ENCODE assay signal across 8 mouse cellular contexts in genomic region chr17:80179959-80180358, GRCm38 (mm10). TPM values are rescaled to one million over a fixed set of nuclear protein-coding genes. Genes with fewer than 3 reads are reported as not detected.
A peak's percentile ranks its signal among the peaks of the same experiment; 100 is the strongest.
DNase-seq lines count a peak whose midpoint lies in the region; ATAC-seq and TF ChIP-seq lines count a peak whose summit lies in the region.

No protein-coding gene starts in this region.

- TF ChIP-seq EP300 in CH12.LX (IDR thresholded peaks at IDR 0.05; ENCODE audit: low read length): no peak
- TF ChIP-seq EP300 in stomach, postnatal 0 days (optimal IDR thresholded peaks at IDR 0.05): no peak

- H3K79me2 ChIP-seq in CH12.LX (replicated peaks; ENCODE audit: control insufficient read depth, extremely low read depth, insufficient read depth, poor library complexity, severe bottlenecking): no peaks in the 10 kb centered on the region

- DNase-seq in CH12.LX (ENCODE audit: extremely low read depth): peak; percentile 84
- peak; percentile 51 for DNase-seq in c-Kit-positive CD71-positive TER-119-negative erythroid progenitor cells, embryonic 14.5 days (ENCODE audit: low read depth)
- DNase-seq in kidney, postnatal 14 days: peak; percentile 85
- peak; percentile 44 for DNase-seq in liver, embryonic 13.5 days
- peak; percentile 69 for DNase-seq in neural tube, embryonic 10.5 days (ENCODE audit: extremely low spot score, low spot score)
- peak; percentile 72 for DNase-seq in stomach, postnatal 0 days (ENCODE audit: low spot score)

- no peak overlapping the region for H3K9ac ChIP-seq in CH12.LX (ENCODE audit: insufficient read depth, low read depth)
- H3K9ac ChIP-seq in forebrain, embryonic 12.5 days: no peak overlapping the region
- no peak overlapping the region for H3K9ac ChIP-seq in heart, embryonic 16.5 days (ENCODE audit: low read length)
- no peak overlapping the region for H3K9ac ChIP-seq in liver, embryonic 13.5 days
- no peak overlapping the region for H3K9ac ChIP-seq in stomach, postnatal 0 days (ENCODE audit: low read length)

- H3K27me3 ChIP-seq in CH12.LX (replicated peaks): no peaks in the 10 kb centered on the region
- no peaks in the 10 kb centered on the region for H3K27me3 ChIP-seq in forebrain, embryonic 12.5 days
- H3K27me3 ChIP-seq in heart, embryonic 16.5 days (ENCODE audit: control insufficient read depth, insufficient read depth, low read length): no peaks in the 10 kb centered on the region
- H3K27me3 ChIP-seq in liver, embryonic 13.5 days: no peaks in the 10 kb centered on the region
- H3K27me3 ChIP-seq in stomach, postnatal 0 days (ENCODE audit: control insufficient read depth, insufficient read depth, low read length): no peaks in the 10 kb centered on the region

- peak; percentile 88 for TF ChIP-seq RAD21 in CH12.LX (IDR thresholded peaks at IDR 0.05; ENCODE audit: low read depth, low read length)

- H3K4me3 ChIP-seq in CH12.LX (replicated peaks in 1 of 3; ENCODE audit: low read depth in 2 of 3, low read length in 2 of 3, poor library complexity in 1 of 3): no peak overlapping the region
- no peak overlapping the region for H3K4me3 ChIP-seq in forebrain, embryonic 12.5 days (replicated peaks)
- H3K4me3 ChIP-seq in heart, embryonic 16.5 days (ENCODE audit: low read length): no peak overlapping the region
- H3K4me3 ChIP-seq in liver, embryonic 13.5 days (replicated peaks): no peak overlapping the region
- H3K4me3 ChIP-seq in stomach, postnatal 0 days (ENCODE audit: low read depth, low read length): no peak overlapping the region

- no peak overlapping the region for H3K4me2 ChIP-seq in CH12.LX (ENCODE audit: insufficient read depth, low read depth, poor library complexity, severe bottlenecking)
- no peak overlapping the region for H3K4me2 ChIP-seq in forebrain, embryonic 12.5 days
- no peak overlapping the region for H3K4me2 ChIP-seq in heart, embryonic 16.5 days (ENCODE audit: low read depth, low read length)
- no peak overlapping the region for H3K4me2 ChIP-seq in liver, embryonic 13.5 days
- H3K4me2 ChIP-seq in stomach, postnatal 0 days (replicated peaks; ENCODE audit: low read depth): no peak overlapping the region

- ATAC-seq in forebrain, embryonic 12.5 days (ENCODE audit: low FRiP score): peak; percentile 86
- 0 out of 2 replicates have a peak, but pooled peaks have one; percentile 61 for ATAC-seq in heart, embryonic 16.5 days (replicated peaks; ENCODE audit: extremely low read depth, insufficient read depth, low FRiP score)
- ATAC-seq in liver, embryonic 13.5 days (ENCODE audit: low read depth): peak; percentile 77
- peak; percentile 87 for ATAC-seq in stomach, postnatal 0 days (ENCODE audit: low FRiP score, low TSS enrichment)

- H3K4me1 ChIP-seq in CH12.LX (ENCODE audit: control insufficient read depth in 1 of 2, insufficient read depth in 2 of 2): peaks cover 10 to 40% of the 10 kb centered on the region in 2 experiments
- H3K4me1 ChIP-seq in forebrain, embryonic 12.5 days: 0 out of 2 replicates have a peak, but pooled peaks cover 3% of the 10 kb centered on the region
- H3K4me1 ChIP-seq in heart, embryonic 16.5 days (ENCODE audit: control insufficient read depth, insufficient read depth, low read length): no peaks in the 10 kb centered on the region
- H3K4me1 ChIP-seq in liver, embryonic 13.5 days (replicated peaks): peaks cover under 1% of the 10 kb centered on the region; the same call in 1 of the 2 replicates
- no peaks in the 10 kb centered on the region for H3K4me1 ChIP-seq in stomach, postnatal 0 days (replicated peaks; ENCODE audit: control insufficient read depth, insufficient read depth)

- under 1% methylated on average over 6 of the region's 6 CpGs for WGBS in forebrain, embryonic 12.5 days
- 1% methylated on average over 6 of the region's 6 CpGs for WGBS in heart, embryonic 16.5 days
- WGBS in liver, embryonic 13.5 days (ENCODE audit: insufficient replicate concordance): 0% methylated on average over 6 of the region's 6 CpGs
- WGBS in stomach, postnatal 0 days: under 1% methylated on average over 6 of the region's 6 CpGs

- H3K9me3 ChIP-seq in CH12.LX (replicated peaks; ENCODE audit: low read length): no peaks in the 10 kb centered on the region
- no peaks in the 10 kb centered on the region for H3K9me3 ChIP-seq in forebrain, embryonic 12.5 days
- H3K9me3 ChIP-seq in heart, embryonic 16.5 days (replicated peaks; ENCODE audit: control insufficient read depth, low read length): no peaks in the 10 kb centered on the region
- H3K9me3 ChIP-seq in liver, embryonic 13.5 days (replicated peaks): no peaks in the 10 kb centered on the region
- no peaks in the 10 kb centered on the region for H3K9me3 ChIP-seq in stomach, postnatal 0 days (ENCODE audit: control insufficient read depth, low read length)

- no peaks in the 10 kb centered on the region for H3K36me3 ChIP-seq in CH12.LX (replicated peaks in 1 of 2; ENCODE audit: control insufficient read depth in 1 of 2, insufficient read depth in 1 of 2, low read length in 1 of 2)
- no peaks in the 10 kb centered on the region for H3K36me3 ChIP-seq in forebrain, embryonic 12.5 days (replicated peaks)
- H3K36me3 ChIP-seq in heart, embryonic 16.5 days (ENCODE audit: control insufficient read depth, insufficient read depth): no peaks in the 10 kb centered on the region
- no peaks in the 10 kb centered on the region for H3K36me3 ChIP-seq in liver, embryonic 13.5 days
- H3K36me3 ChIP-seq in stomach, postnatal 0 days (ENCODE audit: control insufficient read depth, insufficient read depth, low read length): 0 out of 2 replicates have a peak, but pooled peaks cover 2% of the 10 kb centered on the region

- in situ Hi-C loops in CH12.LX (cut with MboI; ENCODE audit: low pct_ligation_motif_present, low pct_unique_long_range_greater_than_20kb, low sequenced_read_pairs): loop anchor here (10.0 to 25.0 kb wide), 4 partner anchors 55 to 468 kb away; partner anchors contain the start of genes Atl2, Cyp1b1 and Galm

- no peak overlapping the region for H3K27ac ChIP-seq in CH12.LX (ENCODE audit: insufficient read depth, low read depth)
- H3K27ac ChIP-seq in forebrain, embryonic 12.5 days: no peak overlapping the region
- H3K27ac ChIP-seq in heart, embryonic 16.5 days (ENCODE audit: low read length): no peak overlapping the region
- H3K27ac ChIP-seq in liver, embryonic 13.5 days: no peak overlapping the region
- no peak overlapping the region for H3K27ac ChIP-seq in stomach, postnatal 0 days (replicated peaks)

- dilution Hi-C loops in CH12.LX (cut with MboI; ENCODE audit: extremely low pct_ligation_motif_present, extremely low pct_unique_long_range_greater_than_20kb, low sequenced_read_pairs): no loop called here

- no peak for TF ChIP-seq POLR2A in CH12.LX (IDR thresholded peaks at IDR 0.05; ENCODE audit: low read depth, low read length)

- TF ChIP-seq CTCF in CH12.LX (conservative IDR thresholded peaks at IDR 0.05 in 1 of 2, IDR thresholded peaks at IDR 0.05 in 1 of 2; ENCODE audit: low read depth in 2 of 2, low read length in 2 of 2): peak; percentile 59 to 93; a peak in 3 of 4 replicates
- peak; percentile 95 for TF ChIP-seq CTCF in stomach, postnatal 0 days (IDR thresholded peaks at IDR 0.05; ENCODE audit: low read depth)

TF ChIP-seq in CH12.LX, 34 proteins besides CTCF, POLR2A, EP300 and RAD21 (continues in another document):
- TF ChIP-seq HCFC1 (IDR thresholded peaks at IDR 0.05; ENCODE audit: low read depth, low read length) (no peak), MAZ (IDR thresholded peaks at IDR 0.05; ENCODE audit: low read depth, low read length) (no peak), ZMIZ1 (IDR thresholded peaks at IDR 0.05; ENCODE audit: low read depth, low read length) (no peak), JUND (conservative IDR thresholded peaks at IDR 0.05; ENCODE audit: low read depth, low read length) (no peak), KAT2A (IDR thresholded peaks at IDR 0.05; ENCODE audit: insufficient replicate concordance, low read length) (no peak), CHD1 (IDR thresholded peaks at IDR 0.05; ENCODE audit: low read depth, low read length) (no peak)

RNA-seq across cellular contexts. Expression of gene Srsf7, which starts 27.1 kb away (rescaled TPM):
- total RNA-seq in CH12.LX (2012; rRNA removed) (268 and 366 TPM in 2 replicates), CH12.LX (2014; rRNA removed) (442 and 482 TPM in 2 replicates)
- polyA plus RNA-seq in CH12.LX (2012; ENCODE audit: insufficient read length, low read depth): 383 and 398 TPM in 2 replicates
- 784 and 786 TPM in 2 replicates for polyA plus RNA-seq in forebrain, embryonic 12.5 days (2016; fragmentation: Nextera tagmentation; extraction: Ambion mirVana)
- 291 and 311 TPM in 2 replicates for polyA plus RNA-seq in heart, embryonic 16.5 days (2015; fragmentation: Nextera tagmentation; extraction: Ambion mirVana)
- polyA plus RNA-seq in liver, embryonic 13.5 days (2015; fragmentation: Nextera tagmentation; extraction: Ambion mirVana): 336 and 378 TPM in 2 replicates
- polyA plus RNA-seq in stomach, postnatal 0 days (2015; fragmentation: Nextera tagmentation; extraction: Ambion mirVana): 208 and 212 TPM in 2 replicates

RNA-seq across cellular contexts. Expression of gene Ttc39d, which starts 27.3 kb away (rescaled TPM):
- total RNA-seq in CH12.LX (2012; rRNA removed) (0.13 TPM in 1 of 2 replicates, not detected in the other), CH12.LX (2014; rRNA removed) (not detected in 2 replicates)
- polyA plus RNA-seq in CH12.LX (2012; ENCODE audit: insufficient read length, low read depth): not detected in 2 replicates
- 0.10 TPM in 1 of 2 replicates, not detected in the other for polyA plus RNA-seq in forebrain, embryonic 12.5 days (2016; fragmentation: Nextera tagmentation; extraction: Ambion mirVana)
- polyA plus RNA-seq in heart, embryonic 16.5 days (2015; fragmentation: Nextera tagmentation; extraction: Ambion mirVana): 0.25 TPM in 1 of 2 replicates, not detected in the other
- polyA plus RNA-seq in liver, embryonic 13.5 days (2015; fragmentation: Nextera tagmentation; extraction: Ambion mirVana): not detected in 2 replicates
- 0.05 TPM in 2 replicates for polyA plus RNA-seq in stomach, postnatal 0 days (2015; fragmentation: Nextera tagmentation; extraction: Ambion mirVana)

RNA-seq across cellular contexts. Expression of gene Gemin6, which starts 44.3 kb away (rescaled TPM):
- total RNA-seq in CH12.LX (2012; rRNA removed) (65.6 and 85.9 TPM in 2 replicates), CH12.LX (2014; rRNA removed) (120 and 143 TPM in 2 replicates)
- 63.4 and 66.0 TPM in 2 replicates for polyA plus RNA-seq in CH12.LX (2012; ENCODE audit: insufficient read length, low read depth)
- polyA plus RNA-seq in forebrain, embryonic 12.5 days (2016; fragmentation: Nextera tagmentation; extraction: Ambion mirVana): 37.6 and 38.5 TPM in 2 replicates
- polyA plus RNA-seq in heart, embryonic 16.5 days (2015; fragmentation: Nextera tagmentation; extraction: Ambion mirVana): 26.3 and 26.8 TPM in 2 replicates
- polyA plus RNA-seq in liver, embryonic 13.5 days (2015; fragmentation: Nextera tagmentation; extraction: Ambion mirVana): 43.5 and 50.9 TPM in 2 replicates
- 15.2 and 17.8 TPM in 2 replicates for polyA plus RNA-seq in stomach, postnatal 0 days (2015; fragmentation: Nextera tagmentation; extraction: Ambion mirVana)

RNA-seq across cellular contexts. Expression of gene Galm, which starts 52.7 kb away (rescaled TPM):
- total RNA-seq in CH12.LX (2012; rRNA removed): not detected in 2 replicates
- total RNA-seq in CH12.LX (2014; rRNA removed): 0.09 TPM in 1 of 2 replicates, not detected in the other
- polyA plus RNA-seq in CH12.LX (2012; ENCODE audit: insufficient read length, low read depth): not detected in 2 replicates
- polyA plus RNA-seq in forebrain, embryonic 12.5 days (2016; fragmentation: Nextera tagmentation; extraction: Ambion mirVana): 9.6 and 12.3 TPM in 2 replicates
- 14.5 and 14.7 TPM in 2 replicates for polyA plus RNA-seq in heart, embryonic 16.5 days (2015; fragmentation: Nextera tagmentation; extraction: Ambion mirVana)
- polyA plus RNA-seq in liver, embryonic 13.5 days (2015; fragmentation: Nextera tagmentation; extraction: Ambion mirVana): 17.8 and 22.4 TPM in 2 replicates
- 31.6 and 34.3 TPM in 2 replicates for polyA plus RNA-seq in stomach, postnatal 0 days (2015; fragmentation: Nextera tagmentation; extraction: Ambion mirVana)
